Mouse (Mus musculus): Measurements from ENCODE around the gene Gkap1.

The Gkap1 gene

DNA sequence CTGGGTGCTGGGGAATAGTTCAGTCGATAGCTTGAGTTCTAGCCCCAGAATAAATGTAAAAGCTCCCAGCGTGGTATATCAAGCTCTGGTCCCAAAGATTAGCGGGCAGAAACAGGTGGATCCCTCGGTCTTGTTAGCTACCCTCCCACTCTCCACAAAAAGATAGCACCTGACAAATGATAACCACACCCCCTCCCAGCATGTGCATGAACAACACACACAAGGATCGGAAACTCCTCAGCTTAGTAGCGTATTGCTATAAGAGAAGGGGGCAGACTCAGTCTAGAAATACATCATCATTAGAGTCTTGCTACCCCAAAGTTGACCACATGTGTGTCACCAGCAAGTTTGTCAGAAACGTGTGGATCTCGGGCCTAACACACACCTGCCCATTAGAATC is at the start of gene Gkap1:
Gkap1 (minus strand) TSS at position 101 of the 400 bp plus-strand sequence.
- peak in 1 of 2 experiments; percentile 42 for DNase-seq (ENCODE audit: inconsistent age in 2 of 2, low spot score in 1 of 2)

GRCm38 (mm10) chr13:58317768-58318167 is 42.3 kb upstream of the Gkap1 start:
- no peak for DNase-seq (ENCODE audit: inconsistent age in 2 of 2, low spot score in 1 of 2)

DNA sequence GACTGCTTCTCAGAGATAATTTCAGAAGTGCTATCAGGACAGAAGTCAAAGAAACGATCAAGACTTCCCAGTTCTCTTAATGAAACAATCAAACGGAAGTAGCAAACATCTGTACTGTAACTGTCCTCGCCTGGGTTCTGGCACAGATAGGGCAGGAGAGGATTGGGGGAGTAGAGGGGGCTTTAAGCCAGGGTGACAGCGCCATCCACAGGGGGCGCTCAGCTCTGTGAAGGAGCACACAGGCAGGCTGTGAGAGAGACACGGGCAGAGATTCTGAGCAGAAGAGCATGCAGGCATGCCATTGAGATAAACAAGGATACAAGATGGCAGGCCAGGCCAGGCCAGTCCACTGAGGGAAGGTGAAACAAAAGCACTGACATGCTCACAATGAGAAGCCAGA is 39.5 kb upstream of the Gkap1 start:
- no peak for DNase-seq (ENCODE audit: inconsistent age in 2 of 2, low spot score in 1 of 2)

DNA sequence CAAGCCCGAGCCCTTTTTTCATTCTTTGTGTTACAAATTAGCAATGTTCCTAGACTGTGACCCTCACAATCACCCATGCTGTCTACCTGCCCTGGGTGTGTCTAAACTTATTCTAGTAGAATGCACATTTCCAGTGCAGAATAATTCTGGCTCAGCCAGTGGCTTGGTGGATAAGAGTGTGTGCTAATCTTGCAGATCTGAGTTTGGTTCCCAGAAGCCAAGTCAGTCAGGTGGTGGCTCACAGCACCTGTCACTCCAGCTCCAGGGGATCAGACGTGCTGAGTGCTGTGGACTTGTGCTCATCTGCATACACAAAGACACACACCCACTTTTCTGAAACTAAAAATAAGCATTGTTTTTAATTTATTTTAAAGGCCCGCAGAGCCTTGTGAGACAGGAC is 38.3 kb upstream of the Gkap1 start:
- no peak for DNase-seq (ENCODE audit: inconsistent age in 2 of 2, low spot score in 1 of 2)

DNA sequence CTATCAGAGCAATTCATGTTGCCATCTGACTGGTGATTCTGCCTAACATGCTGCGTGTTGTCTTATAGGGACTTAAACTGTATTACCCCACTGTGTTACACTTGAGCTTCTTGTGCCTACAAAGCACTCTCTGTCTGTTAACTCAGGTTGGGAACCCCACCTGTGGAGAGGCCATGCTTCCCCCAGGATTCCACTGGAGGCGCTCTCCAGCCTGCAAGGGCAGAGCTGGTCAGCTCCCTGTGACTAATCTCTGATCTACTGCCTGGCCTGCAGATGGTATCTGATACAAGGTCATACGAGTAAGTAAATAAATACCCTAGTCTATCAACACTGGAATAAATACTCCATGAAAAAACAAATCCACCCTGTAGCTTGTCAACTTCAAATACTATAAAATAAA is 35.9 kb upstream of the Gkap1 start:
- peak; percentile 62 to 77 for DNase-seq (ENCODE audit: inconsistent age in 2 of 2, low spot score in 1 of 2)

DNA sequence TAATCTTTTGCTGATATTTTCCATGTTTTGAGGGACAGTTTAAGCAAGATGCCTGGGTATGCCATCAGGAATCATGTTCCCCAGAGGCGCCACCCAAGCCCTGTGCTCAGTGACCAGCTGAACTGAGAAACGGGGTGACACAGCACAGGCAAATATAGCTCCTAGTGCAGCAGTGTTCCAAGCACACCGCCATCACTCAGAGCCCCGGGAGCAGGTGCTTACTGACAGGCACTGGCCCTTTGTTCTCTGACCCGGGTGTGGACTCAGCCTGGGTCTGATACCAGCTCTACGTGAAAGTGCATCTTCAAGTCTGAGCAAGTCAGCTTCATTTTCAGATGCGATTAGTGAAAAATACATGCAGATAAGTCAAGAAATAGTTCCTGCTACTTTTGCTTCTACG is 34.0 kb upstream of the Gkap1 start:
- no peak for DNase-seq (ENCODE audit: inconsistent age in 2 of 2, low spot score in 1 of 2)

DNA sequence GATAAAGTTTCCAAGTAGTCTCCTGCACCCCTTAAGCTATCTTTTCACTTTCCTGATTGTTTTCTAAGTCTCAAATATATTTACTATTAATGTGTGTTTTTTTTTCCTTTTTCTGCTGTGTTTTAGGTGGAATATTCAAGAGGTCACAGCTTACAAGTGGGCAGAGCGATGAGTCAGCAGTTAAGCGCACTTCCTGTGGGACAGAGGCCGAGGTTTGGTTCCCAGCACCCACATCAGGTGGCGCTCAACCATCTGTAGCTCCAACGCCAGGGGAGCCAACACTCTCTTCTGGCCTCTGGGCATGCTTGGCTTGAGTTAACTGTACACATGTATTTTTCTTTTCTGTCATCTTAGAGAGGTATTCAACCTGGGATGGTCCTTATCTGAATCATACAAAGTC is 32.0 kb upstream of the Gkap1 start:
- DNase-seq (ENCODE audit: inconsistent age in 2 of 2, low spot score in 1 of 2) = no peak

DNA sequence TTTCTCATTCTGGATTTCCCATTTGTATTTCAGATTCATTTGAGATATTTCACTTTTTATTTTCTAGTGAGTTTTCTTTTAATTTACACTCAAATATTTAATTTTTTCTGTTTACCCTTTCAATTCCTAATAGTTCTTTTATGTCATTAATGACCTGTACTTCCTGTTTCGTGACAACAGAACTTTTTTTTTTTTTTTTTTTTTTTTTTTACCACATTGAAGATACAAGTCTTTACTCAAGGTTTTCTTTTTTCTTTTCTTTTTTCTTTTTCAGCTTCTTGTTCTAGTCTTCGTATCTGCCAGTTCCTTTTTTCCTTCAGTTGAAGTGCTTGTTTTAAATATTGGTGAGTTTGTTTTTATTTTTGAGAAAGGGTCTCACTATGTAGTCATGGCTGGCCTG is 29.7 kb upstream of the Gkap1 start:
- no peak for DNase-seq (ENCODE audit: inconsistent age in 2 of 2, low spot score in 1 of 2)

DNA sequence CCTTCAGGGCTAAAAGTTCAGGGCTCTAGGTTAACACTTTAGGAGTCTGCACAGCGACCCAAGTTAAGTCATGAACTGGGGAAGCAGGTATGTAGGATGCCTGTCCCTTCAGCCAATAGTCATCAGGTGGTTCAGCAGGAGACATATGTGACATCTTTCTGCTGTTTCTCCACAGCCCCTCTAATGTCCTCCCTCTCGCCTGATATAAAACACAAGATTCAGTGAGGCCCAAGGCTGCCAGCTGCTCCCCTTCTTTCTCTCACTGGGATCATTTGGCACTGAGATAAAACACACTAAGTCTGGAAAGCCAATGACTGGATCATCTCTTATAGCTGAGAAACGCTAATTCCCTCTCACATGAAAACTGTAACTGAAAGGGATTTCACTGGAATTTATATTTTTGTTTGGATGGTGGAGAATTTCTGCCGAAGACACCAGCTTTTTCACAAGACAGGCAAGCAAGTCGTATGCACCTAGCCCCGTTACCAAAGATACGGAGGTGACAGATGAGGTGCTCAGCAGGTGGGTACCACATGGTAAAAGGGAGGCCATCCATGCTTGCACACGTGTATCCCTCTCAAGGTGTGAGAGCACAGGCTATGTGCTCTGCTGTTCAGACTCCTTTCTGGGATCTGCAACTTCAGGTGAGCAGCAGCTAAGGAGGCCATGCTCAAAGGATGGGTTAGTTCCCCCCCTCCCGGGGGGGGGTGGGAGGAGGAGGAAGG is 27.1 kb upstream of the Gkap1 start:
- DNase-seq (ENCODE audit: inconsistent age in 2 of 2, low spot score in 1 of 2) = no peak

DNA sequence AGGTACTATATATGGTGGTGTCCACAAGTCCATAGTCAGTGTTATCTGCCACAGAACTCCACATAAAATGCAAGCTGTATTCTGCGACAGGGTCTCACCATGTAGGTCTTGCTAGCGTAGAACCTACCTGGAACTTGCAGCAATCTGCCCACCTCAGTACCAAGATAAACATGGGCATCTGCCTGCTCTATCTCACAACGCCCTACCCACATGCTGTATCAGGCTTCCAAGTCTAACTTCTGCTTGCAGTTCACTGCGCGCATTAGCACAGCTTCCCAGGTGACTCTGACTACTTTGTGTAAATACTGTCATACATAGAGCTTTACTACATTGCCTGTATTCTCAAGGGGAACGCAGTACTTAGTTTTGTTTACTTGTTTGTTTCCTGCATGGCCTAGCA is 26.5 kb upstream of the Gkap1 start:
- no peak for DNase-seq (ENCODE audit: inconsistent age in 2 of 2, low spot score in 1 of 2)

- DNase-seq (ENCODE audit: inconsistent age in 2 of 2, low spot score in 1 of 2) = no peak
Measured at GRCm38 (mm10) chr13:58298756-58299155, 23.3 kb upstream of the Gkap1 start.

GRCm38 (mm10) chr13:58295582-58295981 is 20.1 kb upstream of the Gkap1 start:
- no peak for DNase-seq (ENCODE audit: inconsistent age in 2 of 2, low spot score in 1 of 2)

- no peak for DNase-seq (ENCODE audit: inconsistent age in 2 of 2, low spot score in 1 of 2)
Measured at GRCm38 (mm10) chr13:58292811-58293210, 17.3 kb upstream of the Gkap1 start.

GRCm38 (mm10) chr13:58289308-58289707 is 13.8 kb upstream of the Gkap1 start:
- no peak for DNase-seq (ENCODE audit: inconsistent age in 2 of 2, low spot score in 1 of 2)

DNA sequence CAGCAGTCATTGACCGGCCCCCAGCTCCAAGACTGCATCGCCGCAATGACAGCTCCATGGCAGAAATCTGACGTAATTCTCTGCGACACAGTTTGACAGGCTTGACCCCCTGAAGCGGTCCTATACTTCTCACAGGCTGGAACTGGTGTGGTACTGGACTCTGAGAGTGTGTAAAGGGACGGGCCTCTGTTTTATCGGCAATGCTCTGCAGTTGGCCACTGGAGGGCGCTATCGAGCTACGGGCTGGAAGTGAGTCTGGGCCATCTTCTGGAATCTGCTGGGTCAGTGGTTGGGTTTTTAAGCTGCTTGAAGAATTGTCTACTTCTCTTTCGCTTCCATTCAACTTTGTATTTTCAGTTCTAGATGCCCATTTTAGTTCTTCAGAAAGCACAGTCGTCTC is 12.3 kb upstream of the Gkap1 start:
- peak; percentile 83 to 92 for DNase-seq (ENCODE audit: inconsistent age in 2 of 2, low spot score in 1 of 2)

- no peak for DNase-seq (ENCODE audit: inconsistent age in 2 of 2, low spot score in 1 of 2)
Measured at GRCm38 (mm10) chr13:58283466-58283865, 8.0 kb upstream of the Gkap1 start.

DNA sequence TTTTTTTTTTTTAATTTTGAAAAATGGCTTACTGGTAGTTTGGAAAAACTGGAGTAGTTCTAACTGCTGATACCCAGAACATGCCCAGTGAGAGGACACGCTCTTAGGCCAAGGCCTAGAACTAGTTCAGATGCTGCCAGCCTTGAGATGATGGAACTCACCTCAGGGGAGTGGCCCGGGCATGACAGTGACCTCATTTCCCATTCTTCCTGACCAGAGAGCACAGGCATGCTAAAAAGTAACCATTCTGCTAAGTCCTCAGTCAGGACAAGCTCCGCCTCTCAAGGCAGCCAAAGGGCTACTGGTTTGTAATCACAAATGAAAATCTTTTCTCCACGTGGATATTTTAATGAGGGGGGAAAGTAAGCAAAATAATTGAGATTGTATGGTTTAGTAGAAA is 6.4 kb upstream of the Gkap1 start:
- DNase-seq (ENCODE audit: inconsistent age in 2 of 2, low spot score in 1 of 2) = peak in 1 of 2 experiments; percentile 64

DNA sequence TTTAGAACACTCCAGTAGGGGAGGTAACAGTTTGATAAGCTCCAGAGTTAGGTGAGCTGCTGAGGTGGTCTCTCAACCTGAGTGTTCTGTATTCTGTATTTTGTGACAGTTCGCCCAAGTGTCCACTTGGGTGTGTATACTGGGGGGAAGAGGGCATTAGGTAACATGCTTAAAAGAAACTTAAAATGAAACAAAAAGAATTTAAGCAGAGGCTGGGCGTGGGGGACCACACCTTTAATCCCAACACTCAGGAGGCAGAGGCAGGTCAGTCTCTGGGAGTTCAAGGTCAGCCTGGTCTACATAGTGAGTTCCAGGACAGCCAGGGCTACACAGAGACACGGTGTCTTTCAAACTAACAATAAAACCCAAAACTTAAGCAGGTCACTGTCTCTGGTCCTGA is 5.0 kb upstream of the Gkap1 start:
- DNase-seq (ENCODE audit: inconsistent age in 2 of 2, low spot score in 1 of 2) = no peak

DNA sequence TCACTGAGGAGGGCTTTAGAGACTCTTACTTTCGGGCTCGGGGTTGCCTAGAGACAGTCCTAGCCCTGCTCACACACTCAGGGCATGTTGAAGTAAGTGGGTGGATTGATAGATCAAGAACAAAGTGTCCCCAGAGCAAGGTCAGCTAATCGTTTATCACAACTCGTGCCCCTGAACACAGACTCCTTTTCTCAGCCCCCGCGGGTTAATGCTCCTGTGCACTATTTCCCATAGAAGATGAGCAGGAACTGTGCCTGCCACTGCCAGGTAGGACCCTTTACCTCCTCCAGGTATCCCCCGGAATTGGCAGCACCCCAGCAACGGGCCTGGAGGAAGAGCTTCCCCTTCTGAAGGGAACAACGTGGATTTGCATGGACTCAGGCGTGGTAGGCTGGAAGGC is 757 bp upstream of the Gkap1 start:
- peak; percentile 82 to 84 for DNase-seq (ENCODE audit: inconsistent age in 2 of 2, low spot score in 1 of 2)

GRCm38 (mm10) chr13:58275076-58275475 is 423 bp downstream of the Gkap1 start:
- DNase-seq (ENCODE audit: inconsistent age in 2 of 2, low spot score in 1 of 2) = peak in 1 of 2 experiments; percentile 38

GRCm38 (mm10) chr13:58274259-58274991 is 1.1 kb downstream of the Gkap1 start:
- peak; percentile 85 to 94 for DNase-seq (ENCODE audit: inconsistent age in 2 of 2, low spot score in 1 of 2)

- DNase-seq (ENCODE audit: inconsistent age in 2 of 2, low spot score in 1 of 2) = peak; percentile 49 to 78
Measured at GRCm38 (mm10) chr13:58273411-58274258, 1.9 kb downstream of the Gkap1 start.
